ENCODE assay signal across 19 mouse cellular contexts in the genomic region with DNA sequence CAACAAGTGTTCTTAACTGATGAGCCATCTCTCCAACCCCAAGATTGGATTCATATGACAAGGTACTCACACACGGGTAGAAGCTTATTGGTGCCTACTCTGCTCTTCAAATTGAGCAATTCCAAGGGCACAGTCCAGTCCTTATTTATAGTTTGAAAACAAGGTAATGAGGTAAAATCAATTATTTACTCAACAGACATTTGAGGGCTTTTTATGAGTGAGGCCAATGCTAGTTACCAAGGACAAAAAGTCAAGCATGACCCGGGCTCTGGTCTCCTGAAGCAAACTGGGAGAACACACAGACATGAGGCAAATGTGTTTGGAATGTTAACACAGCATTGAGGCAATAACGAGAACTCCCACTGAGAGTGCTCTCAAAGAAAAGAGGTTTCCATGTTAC.
DNase-seq lines count a peak whose midpoint lies in the region; ATAC-seq and TF ChIP-seq lines count a peak whose summit lies in the region.
"Had no signal": no experiment of that assay in that cellular context is flagged by ENCODE, and none has a peak within 500 bp of the region (broad histone marks: within the 10 kb centered on the region; RNA-seq: fewer than 3 reads in every experiment).

No protein-coding gene starts in this region.

- H3K27me3 ChIP-seq in liver, embryonic 14.5 days (ENCODE audit: control insufficient read depth, insufficient read depth, low read length), result no peaks in the 10 kb centered on the region
- no peaks in the 10 kb centered on the region for H3K27me3 ChIP-seq in intestine, postnatal 0 days (replicated peaks; ENCODE audit: control insufficient read depth, insufficient read depth, low read length)
- no peaks in the 10 kb centered on the region for H3K27me3 ChIP-seq in kidney, postnatal 0 days (ENCODE audit: insufficient read depth, low read length)
- no peaks in the 10 kb centered on the region for H3K27me3 ChIP-seq in liver, embryonic 16.5 days (ENCODE audit: control insufficient read depth, insufficient read depth, low read depth, low read length)
- H3K27me3 ChIP-seq in midbrain, embryonic 16.5 days (ENCODE audit: control insufficient read depth, insufficient read depth, low read depth, low read length), result no peaks in the 10 kb centered on the region
- H3K27me3 ChIP-seq: forebrain, embryonic 13.5 days; heart, embryonic 13.5 days; hindbrain, embryonic 15.5 days had no signal

- H3K4me3 ChIP-seq in liver, embryonic 14.5 days (ENCODE audit: insufficient read depth in 1 of 2, low read depth in 2 of 2, low read length in 2 of 2), result no peak overlapping the region
- no peak overlapping the region for H3K4me3 ChIP-seq in intestine, postnatal 0 days (ENCODE audit: low read depth, low read length)
- H3K4me3 ChIP-seq in kidney, postnatal 0 days (replicated peaks; ENCODE audit: low read depth, low read length), result no peak overlapping the region
- no peak overlapping the region for H3K4me3 ChIP-seq in liver, embryonic 16.5 days (ENCODE audit: low read depth, low read length)
- no peak overlapping the region for H3K4me3 ChIP-seq in midbrain, embryonic 16.5 days (ENCODE audit: low read depth, low read length)
- H3K4me3 ChIP-seq: embryonic facial prominence, embryonic 10.5 days; forebrain, embryonic 13.5 days; heart, embryonic 13.5 days; hindbrain, embryonic 15.5 days; midbrain, embryonic 10.5 days had no signal

- TF ChIP-seq CTCF in liver, embryonic 14.5 days (IDR thresholded peaks at IDR 0.05; ENCODE audit: low read depth), result no peak
- no peak for TF ChIP-seq CTCF in intestine, postnatal 0 days (IDR thresholded peaks at IDR 0.05; ENCODE audit: low read depth)
- TF ChIP-seq CTCF in kidney, postnatal 0 days (IDR thresholded peaks at IDR 0.05; ENCODE audit: low read depth), result no peak

- ATAC-seq in liver, embryonic 14.5 days (ENCODE audit: insufficient read depth), result peak; percentile 40
- ATAC-seq in intestine, postnatal 0 days, result peak; percentile 68
- ATAC-seq in kidney, postnatal 0 days (replicated peaks; ENCODE audit: low FRiP score, low read depth), result peak; percentile 66
- ATAC-seq in liver, embryonic 16.5 days (ENCODE audit: low read depth), result peak; percentile 67
- ATAC-seq in midbrain, embryonic 16.5 days, result no peak
- ATAC-seq: forebrain, embryonic 13.5 days had no signal

- no peak overlapping the region for H3K27ac ChIP-seq in liver, embryonic 14.5 days
- no peak overlapping the region for H3K27ac ChIP-seq in intestine, postnatal 0 days (ENCODE audit: low read depth, low read length)
- peak overlapping the region; percentile 85; the same call in 1 of the 2 replicates for H3K27ac ChIP-seq in kidney, postnatal 0 days
- H3K27ac ChIP-seq in liver, embryonic 16.5 days (ENCODE audit: low read length), result peak overlapping the region; percentile 66
- no peak overlapping the region for H3K27ac ChIP-seq in midbrain, embryonic 16.5 days (ENCODE audit: low read length)
- H3K27ac ChIP-seq: embryonic facial prominence, embryonic 10.5 days; forebrain, embryonic 13.5 days; heart, embryonic 13.5 days; hindbrain, embryonic 15.5 days; macrophage; midbrain, embryonic 10.5 days had no signal

- intact Hi-C loops in heart, postnatal 14 days (cut with DNase I), result no loop called here

- 56% methylated on average over 3 of the region's 3 CpGs for WGBS in liver, embryonic 14.5 days (ENCODE audit: insufficient replicate concordance)
- WGBS in intestine, postnatal 0 days, result 36% methylated on average over 3 of the region's 3 CpGs
- WGBS in kidney, postnatal 0 days, result 62% methylated on average over 3 of the region's 3 CpGs
- 56% methylated on average over 3 of the region's 3 CpGs for WGBS in liver, embryonic 16.5 days (ENCODE audit: insufficient replicate concordance)
- 90% methylated on average over 3 of the region's 3 CpGs for WGBS in midbrain, embryonic 16.5 days

- no peaks in the 10 kb centered on the region for H3K36me3 ChIP-seq in liver, embryonic 14.5 days (replicated peaks; ENCODE audit: control insufficient read depth, insufficient read depth, low read depth)
- H3K36me3 ChIP-seq in intestine, postnatal 0 days (ENCODE audit: control insufficient read depth, insufficient read depth), result no peaks in the 10 kb centered on the region
- H3K36me3 ChIP-seq in kidney, postnatal 0 days (ENCODE audit: insufficient read depth, low read length), result no peaks in the 10 kb centered on the region
- H3K36me3 ChIP-seq in liver, embryonic 16.5 days (ENCODE audit: control insufficient read depth, insufficient read depth), result no peaks in the 10 kb centered on the region
- no peaks in the 10 kb centered on the region for H3K36me3 ChIP-seq in midbrain, embryonic 16.5 days (ENCODE audit: control insufficient read depth, insufficient read depth, low read length)

- no peak overlapping the region for H3K9ac ChIP-seq in liver, embryonic 14.5 days (replicated peaks)
- H3K9ac ChIP-seq in intestine, postnatal 0 days (ENCODE audit: low read depth, low read length), result no peak overlapping the region
- no peak overlapping the region for H3K9ac ChIP-seq in kidney, postnatal 0 days (ENCODE audit: low read depth, low read length)
- H3K9ac ChIP-seq in liver, embryonic 16.5 days (ENCODE audit: low read depth, low read length), result no peak overlapping the region
- no peak overlapping the region for H3K9ac ChIP-seq in midbrain, embryonic 16.5 days (ENCODE audit: low read depth, low read length)
- H3K9ac ChIP-seq: forebrain, embryonic 13.5 days; heart, embryonic 13.5 days; hindbrain, embryonic 15.5 days had no signal

- DNase-seq in liver, embryonic 14.5 days (ENCODE audit: low read depth in 3 of 3, low spot score in 3 of 3), result peak in 1 of 3 experiments; percentile 7
- DNase-seq in liver, result no peak
- DNase-seq in kidney, postnatal 0 days (ENCODE audit: low spot score), result peak; percentile 36
- no peak for DNase-seq in heart, postnatal 14 days
- no peak for DNase-seq in ovary, postnatal 36 days (ENCODE audit: low spot score)
- DNase-seq: B cell, adult 2 months; cerebellum, adult 18-20 months; gastrocnemius, postnatal 10 days; heart, postnatal 4 days; thymus, postnatal 14 days had no signal

- H3K4me1 ChIP-seq in liver, embryonic 14.5 days (replicated peaks; ENCODE audit: control insufficient read depth in 2 of 2, insufficient read depth in 2 of 2, low read length in 1 of 2), result peaks cover 0 to 4% of the 10 kb centered on the region in 2 experiments; a peak in 1 of 4 replicates
- H3K4me1 ChIP-seq in intestine, postnatal 0 days (replicated peaks; ENCODE audit: control insufficient read depth, insufficient read depth, low read length), result peaks cover 5% of the 10 kb centered on the region; the same call in 1 of the 2 replicates
- H3K4me1 ChIP-seq in kidney, postnatal 0 days (replicated peaks; ENCODE audit: insufficient read depth, low read length), result peaks cover 7% of the 10 kb centered on the region; the same call in 1 of the 2 replicates
- H3K4me1 ChIP-seq in liver, embryonic 16.5 days (ENCODE audit: control insufficient read depth, low read depth, low read length), result no peaks in the 10 kb centered on the region; the same call in 1 of the 2 replicates
- no peaks in the 10 kb centered on the region for H3K4me1 ChIP-seq in midbrain, embryonic 16.5 days (ENCODE audit: control insufficient read depth, insufficient read depth, low read length)
- H3K4me1 ChIP-seq: forebrain, embryonic 13.5 days; hindbrain, embryonic 15.5 days; midbrain, embryonic 10.5 days had no signal

- H3K4me2 ChIP-seq in liver, embryonic 14.5 days (ENCODE audit: low read depth), result no peak overlapping the region
- no peak overlapping the region for H3K4me2 ChIP-seq in intestine, postnatal 0 days (replicated peaks; ENCODE audit: low read depth)
- no peak overlapping the region for H3K4me2 ChIP-seq in kidney, postnatal 0 days (ENCODE audit: low read length)
- H3K4me2 ChIP-seq in liver, embryonic 16.5 days (ENCODE audit: low read depth, low read length), result no peak overlapping the region
- H3K4me2 ChIP-seq in midbrain, embryonic 16.5 days (ENCODE audit: low read length), result no peak overlapping the region
- H3K4me2 ChIP-seq: forebrain, embryonic 13.5 days; heart, embryonic 13.5 days; hindbrain, embryonic 15.5 days had no signal

- no peak for TF ChIP-seq EP300 in liver, embryonic 14.5 days (IDR thresholded peaks at IDR 0.05; ENCODE audit: low read depth)

- no peaks in the 10 kb centered on the region for H3K9me3 ChIP-seq in liver, embryonic 14.5 days (ENCODE audit: control insufficient read depth, low read length)
- no peaks in the 10 kb centered on the region for H3K9me3 ChIP-seq in intestine, postnatal 0 days (ENCODE audit: control insufficient read depth)
- H3K9me3 ChIP-seq in kidney, postnatal 0 days (replicated peaks; ENCODE audit: low read length), result no peaks in the 10 kb centered on the region
- no peaks in the 10 kb centered on the region for H3K9me3 ChIP-seq in liver, embryonic 16.5 days (replicated peaks; ENCODE audit: control insufficient read depth, low read length)
- H3K9me3 ChIP-seq in midbrain, embryonic 16.5 days (replicated peaks; ENCODE audit: control insufficient read depth, low read length, poor library complexity, severe bottlenecking), result no peaks in the 10 kb centered on the region
- H3K9me3 ChIP-seq: embryonic facial prominence, embryonic 10.5 days; forebrain, embryonic 13.5 days; heart, embryonic 13.5 days; hindbrain, embryonic 15.5 days; midbrain, embryonic 10.5 days had no signal

Comparison
In these comparisons a context has a peak if more than half of its experiments do, and no peak if none do; other contexts are left out.
1. H3K27ac ChIP-seq: peak in kidney, postnatal 0 days (single experiment) and liver, embryonic 16.5 days (single experiment); none in liver, embryonic 14.5 days (single experiment), intestine, postnatal 0 days (single experiment) and midbrain, embryonic 16.5 days (single experiment).